Mouse (Mus musculus): Measurements from ENCODE around the gene Gnat1. TPM values are rescaled to one million over a fixed set of nuclear protein-coding genes. Genes with fewer than 3 reads are reported as not detected.
A peak's percentile ranks its signal among the peaks of the same experiment; 100 is the strongest.
"Not testable (repeated sequence)": the region's sequence is repeated elsewhere in the genome, so short reads cannot be mapped to it uniquely, and the experiment has no call there.

The Gnat1 gene
- polyA plus RNA-seq, 1 experiment from 2014 or later, result 2.0 TPM

- no peak for DNase-seq
- Histone ChIP-seq H3K27me3 (ENCODE audit: control insufficient read depth, insufficient read depth, low read length) (no peaks in the 10 kb centered on the region), H3K36me3 (ENCODE audit: control insufficient read depth, insufficient read depth, low read length) (peaks cover 84% of the 10 kb centered on the region), H3K4me1 (ENCODE audit: control insufficient read depth, insufficient read depth, low read length) (peaks cover 6% of the 10 kb centered on the region; the same call in 1 of the 2 replicates), H3K9me3 (ENCODE audit: control insufficient read depth, low read length) (no peaks in the 10 kb centered on the region), H3K4me2 (ENCODE audit: low read length) (no peak overlapping the region), H3K4me3 (replicated peaks; ENCODE audit: low read depth, low read length) (no peak overlapping the region), H3K27ac (replicated peaks; ENCODE audit: low read depth, low read length) (no peak overlapping the region), H3K9ac (replicated peaks; ENCODE audit: low read length) (no peak overlapping the region)
- no peak for ATAC-seq (ENCODE audit: low FRiP score, low TSS enrichment)
- WGBS, result 90% methylated on average over 5 of the region's 5 CpGs
Measured at GRCm38 (mm10) chr9:107688415-107688814, 8.9 kb upstream of the Gnat1 start.

- Histone ChIP-seq H3K27me3 (ENCODE audit: control insufficient read depth, insufficient read depth, low read length) (no peaks in the 10 kb centered on the region), H3K4me1 (ENCODE audit: control insufficient read depth, insufficient read depth, low read length) (no peaks in the 10 kb centered on the region), H3K4me3 (replicated peaks; ENCODE audit: low read depth, low read length) (no peak overlapping the region), H3K4me2 (ENCODE audit: low read length) (no peak overlapping the region), H3K36me3 (ENCODE audit: control insufficient read depth, insufficient read depth, low read length) (peaks cover 82% of the 10 kb centered on the region), H3K9me3 (ENCODE audit: control insufficient read depth, low read length) (no peaks in the 10 kb centered on the region), H3K9ac (replicated peaks; ENCODE audit: low read length) (no peak overlapping the region), H3K27ac (replicated peaks; ENCODE audit: low read depth, low read length) (no peak overlapping the region)
- 32% methylated on average over 17 of the region's 17 CpGs for WGBS
- DNase-seq (peak; percentile 80), ATAC-seq (ENCODE audit: low FRiP score, low TSS enrichment) (peak; percentile 62; the same call in 1 of the 2 replicates)
Measured at GRCm38 (mm10) chr9:107685231-107685981, 5.9 kb upstream of the Gnat1 start.

- no peak overlapping the region for H3K4me3 ChIP-seq (replicated peaks; ENCODE audit: low read depth, low read length)
- no peak for ATAC-seq (ENCODE audit: low FRiP score, low TSS enrichment)
- no peaks in the 10 kb centered on the region for H3K4me1 ChIP-seq (ENCODE audit: control insufficient read depth, insufficient read depth, low read length)
- DNase-seq, result no peak
- 86% methylated on average over 20 of the region's 20 CpGs for WGBS
- H3K4me2 ChIP-seq (ENCODE audit: low read length), result no peak overlapping the region
- peaks cover under 1% of the 10 kb centered on the region; the same call in 1 of the 2 replicates for H3K27me3 ChIP-seq (ENCODE audit: control insufficient read depth, insufficient read depth, low read length)
- H3K9ac ChIP-seq (replicated peaks; ENCODE audit: low read length), result no peak overlapping the region
- H3K9me3 ChIP-seq (ENCODE audit: control insufficient read depth, low read length), result no peaks in the 10 kb centered on the region
- H3K36me3 ChIP-seq (ENCODE audit: control insufficient read depth, insufficient read depth, low read length), result peaks cover 56% of the 10 kb centered on the region
- no peak overlapping the region for H3K27ac ChIP-seq (replicated peaks; ENCODE audit: low read depth, low read length)
Measured at GRCm38 (mm10) chr9:107682405-107682804, 2.9 kb upstream of the Gnat1 start.

GRCm38 (mm10) chr9:107678861-107679260, 651 bp downstream of the Gnat1 start:
- H3K4me2 ChIP-seq (ENCODE audit: low read length), result no peak overlapping the region
- ATAC-seq (ENCODE audit: low FRiP score, low TSS enrichment) (no peak), DNase-seq (no peak)
- H3K9ac ChIP-seq (replicated peaks; ENCODE audit: low read length), result no peak overlapping the region
- no peak overlapping the region for H3K27ac ChIP-seq (replicated peaks; ENCODE audit: low read depth, low read length)
- H3K4me1 ChIP-seq (ENCODE audit: control insufficient read depth, insufficient read depth, low read length), result peaks cover 7% of the 10 kb centered on the region; the same call in 1 of the 2 replicates
- peaks cover 24% of the 10 kb centered on the region for H3K36me3 ChIP-seq (ENCODE audit: control insufficient read depth, insufficient read depth, low read length)
- H3K9me3 ChIP-seq (ENCODE audit: control insufficient read depth, low read length), result no peaks in the 10 kb centered on the region
- 92% methylated on average over 2 of the region's 2 CpGs for WGBS
- H3K4me3 ChIP-seq (replicated peaks; ENCODE audit: low read depth, low read length), result no peak overlapping the region
- peaks cover 22% of the 10 kb centered on the region; the same call in 1 of the 2 replicates for H3K27me3 ChIP-seq (ENCODE audit: control insufficient read depth, insufficient read depth, low read length)

- not testable (repeated sequence) for ATAC-seq (ENCODE audit: low FRiP score, low TSS enrichment); H3K9ac ChIP-seq (replicated peaks; ENCODE audit: low read length); H3K27ac ChIP-seq (replicated peaks; ENCODE audit: low read depth, low read length); H3K9me3 ChIP-seq (ENCODE audit: control insufficient read depth, low read length); H3K4me3 ChIP-seq (replicated peaks; ENCODE audit: low read depth, low read length); H3K4me2 ChIP-seq (ENCODE audit: low read length); H3K4me1 ChIP-seq (ENCODE audit: control insufficient read depth, insufficient read depth, low read length)
- Histone ChIP-seq H3K36me3 (ENCODE audit: control insufficient read depth, insufficient read depth, low read length) (peaks cover 16% of the 10 kb centered on the region), H3K27me3 (ENCODE audit: control insufficient read depth, insufficient read depth, low read length) (peaks cover 22% of the 10 kb centered on the region; the same call in 1 of the 2 replicates)
- 40% methylated on average over 14 of the region's 14 CpGs for WGBS
- peak; percentile 91 for DNase-seq
Measured at GRCm38 (mm10) chr9:107677819-107678526, 1.5 kb downstream of the Gnat1 start.

- Histone ChIP-seq H3K27me3 (ENCODE audit: control insufficient read depth, insufficient read depth, low read length) (peaks cover 22% of the 10 kb centered on the region; the same call in 1 of the 2 replicates), H3K4me2 (ENCODE audit: low read length) (peak overlapping the region; percentile 66), H3K9me3 (ENCODE audit: control insufficient read depth, low read length) (no peaks in the 10 kb centered on the region), H3K36me3 (ENCODE audit: control insufficient read depth, insufficient read depth, low read length) (peaks cover 9% of the 10 kb centered on the region), H3K9ac (replicated peaks; ENCODE audit: low read length) (no peak overlapping the region), H3K4me3 (replicated peaks; ENCODE audit: low read depth, low read length) (no peak overlapping the region), H3K4me1 (ENCODE audit: control insufficient read depth, insufficient read depth, low read length) (peaks cover 7% of the 10 kb centered on the region; the same call in 1 of the 2 replicates), H3K27ac (replicated peaks; ENCODE audit: low read depth, low read length) (no peak overlapping the region)
- DNase-seq (peak; percentile 76), ATAC-seq (ENCODE audit: low FRiP score, low TSS enrichment) (no peak)
- 23% methylated on average over 17 of the region's 17 CpGs for WGBS
Measured at GRCm38 (mm10) chr9:107677091-107677784, 2.3 kb downstream of the Gnat1 start.

GRCm38 (mm10) chr9:107676302-107676701, 3.2 kb downstream of the Gnat1 start:
- peaks cover 22% of the 10 kb centered on the region; the same call in 1 of the 2 replicates for H3K27me3 ChIP-seq (ENCODE audit: control insufficient read depth, insufficient read depth, low read length)
- H3K27ac ChIP-seq (replicated peaks; ENCODE audit: low read depth, low read length), result 0 out of 2 replicates have a peak overlapping the region, but pooled peaks have one; percentile 20
- ATAC-seq (ENCODE audit: low FRiP score, low TSS enrichment) (peak; percentile 31), DNase-seq (peak; percentile 46)
- H3K9ac ChIP-seq (replicated peaks; ENCODE audit: low read length), result peak overlapping the region; percentile 40; the same call in 1 of the 2 replicates
- peaks cover 7% of the 10 kb centered on the region; the same call in 1 of the 2 replicates for H3K4me1 ChIP-seq (ENCODE audit: control insufficient read depth, insufficient read depth, low read length)
- H3K4me3 ChIP-seq (replicated peaks; ENCODE audit: low read depth, low read length), result peak overlapping the region; percentile 30
- no peaks in the 10 kb centered on the region for H3K36me3 ChIP-seq (ENCODE audit: control insufficient read depth, insufficient read depth, low read length)
- peak overlapping the region; percentile 66 for H3K4me2 ChIP-seq (ENCODE audit: low read length)
- no peaks in the 10 kb centered on the region for H3K9me3 ChIP-seq (ENCODE audit: control insufficient read depth, low read length)
- under 1% methylated on average over 25 of the region's 25 CpGs for WGBS

GRCm38 (mm10) chr9:107675671-107676301, 3.7 kb downstream of the Gnat1 start:
- Histone ChIP-seq H3K27me3 (ENCODE audit: control insufficient read depth, insufficient read depth, low read length) (peaks cover 22% of the 10 kb centered on the region; the same call in 1 of the 2 replicates), H3K36me3 (ENCODE audit: control insufficient read depth, insufficient read depth, low read length) (no peaks in the 10 kb centered on the region), H3K4me3 (replicated peaks; ENCODE audit: low read depth, low read length) (peak overlapping the region; percentile 30), H3K9ac (replicated peaks; ENCODE audit: low read length) (peak overlapping the region; percentile 40; the same call in 1 of the 2 replicates), H3K27ac (replicated peaks; ENCODE audit: low read depth, low read length) (0 out of 2 replicates have a peak overlapping the region, but pooled peaks have one; percentile 20), H3K4me2 (ENCODE audit: low read length) (peak overlapping the region; percentile 66), H3K4me1 (ENCODE audit: control insufficient read depth, insufficient read depth, low read length) (peaks cover 7% of the 10 kb centered on the region; the same call in 1 of the 2 replicates), H3K9me3 (ENCODE audit: control insufficient read depth, low read length) (no peaks in the 10 kb centered on the region)
- under 1% methylated on average over 39 of the region's 39 CpGs for WGBS
- peak; percentile 91 for DNase-seq
- ATAC-seq (ENCODE audit: low FRiP score, low TSS enrichment), result peak; percentile 74

Data from midbrain, embryonic 14.5 days (tissue).